Mouse (Mus musculus): ENCODE measurements around the gene Acly. TPM values are rescaled to one million over a fixed set of nuclear protein-coding genes. Genes with fewer than 3 reads are reported as not detected.

The Acly gene
- polyA plus RNA-seq, 1 experiment from 2014 or later = 54.0 TPM

DNA sequence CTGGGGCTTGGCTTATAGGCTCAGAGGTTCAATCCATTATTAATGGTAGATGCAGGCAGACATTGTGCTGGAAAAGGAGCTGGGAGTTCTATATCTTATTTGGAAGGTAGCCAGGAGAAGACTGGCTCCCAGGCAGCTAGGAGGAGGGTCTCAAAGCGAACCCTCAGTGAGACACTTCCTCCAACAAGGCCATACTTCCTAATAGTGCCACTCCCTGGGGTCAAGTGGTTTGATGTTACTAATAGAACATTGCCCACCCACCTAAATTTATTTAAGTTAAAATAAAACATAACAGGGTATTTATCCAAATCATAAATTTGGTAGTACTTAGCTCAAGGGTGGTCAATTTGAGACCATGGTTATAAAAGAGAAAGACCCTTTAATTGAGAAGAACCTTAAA, 62.0 kb downstream of the Acly start:
- WGBS = 61% methylated on average over 1 of the region's 1 CpGs
- Histone ChIP-seq H3K9ac (ENCODE audit: low read length) (no peak overlapping the region), H3K4me2 (ENCODE audit: low read length) (no peak overlapping the region), H3K27ac (replicated peaks in 1 of 2; ENCODE audit: control insufficient read depth in 1 of 2, insufficient read depth in 1 of 2, low read depth in 2 of 2, low read length in 2 of 2) (no peak overlapping the region), H3K4me1 (ENCODE audit: control insufficient read depth in 2 of 2, insufficient read depth in 2 of 2, low read length in 2 of 2) (peaks cover under 1 to 13% of the 10 kb centered on the region in 2 experiments; a peak in 2 of 4 replicates), H3K4me3 (ENCODE audit: control insufficient read depth in 1 of 2, insufficient read depth in 1 of 2, low read depth in 1 of 2, low read length in 2 of 2) (no peak overlapping the region), H3K36me3 (ENCODE audit: control insufficient read depth, insufficient read depth, low read length) (peaks cover 29% of the 10 kb centered on the region), H3K27me3 (ENCODE audit: control insufficient read depth, insufficient read depth, low read length) (no peaks in the 10 kb centered on the region), H3K9me3 (ENCODE audit: control insufficient read depth, low read length) (no peaks in the 10 kb centered on the region)
- no peak for ATAC-seq (ENCODE audit: insufficient number of reproducible peaks, insufficient read depth, low FRiP score, low read depth)

DNA sequence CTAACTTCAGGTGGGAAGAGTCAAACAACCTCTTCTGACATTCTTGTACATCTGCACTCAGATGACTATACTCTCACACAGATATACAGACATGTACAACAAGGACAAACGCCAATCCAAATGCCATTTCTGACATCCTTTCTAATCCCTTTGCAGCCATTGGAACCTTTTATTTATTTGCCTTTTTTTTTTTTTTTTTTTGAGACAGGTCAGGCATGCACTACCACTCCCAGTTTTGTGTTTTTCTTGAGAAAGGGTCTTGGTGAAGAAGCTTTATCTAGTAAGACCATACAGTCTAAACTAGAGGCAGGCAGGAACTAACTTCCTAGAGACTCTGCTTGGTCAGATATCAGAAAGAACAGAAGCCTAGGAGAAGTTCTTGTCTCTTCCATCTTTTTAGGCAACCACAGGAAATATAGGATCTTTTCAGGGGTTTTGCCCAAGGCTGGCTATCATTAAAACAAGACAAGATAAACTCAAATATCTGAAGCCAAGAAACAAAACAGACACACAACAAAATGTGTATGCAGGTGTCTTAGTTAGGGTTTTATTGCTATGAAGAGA, 62.5 kb downstream of the Acly start:
- no peak overlapping the region for H3K27ac ChIP-seq (replicated peaks in 1 of 2; ENCODE audit: control insufficient read depth in 1 of 2, insufficient read depth in 1 of 2, low read depth in 2 of 2, low read length in 2 of 2)
- H3K4me2 ChIP-seq (ENCODE audit: low read length) = no peak overlapping the region
- peaks cover 0 to 9% of the 10 kb centered on the region in 2 experiments; a peak in 1 of 4 replicates for H3K4me1 ChIP-seq (ENCODE audit: control insufficient read depth in 2 of 2, insufficient read depth in 2 of 2, low read length in 2 of 2)
- H3K4me3 ChIP-seq (ENCODE audit: control insufficient read depth in 1 of 2, insufficient read depth in 1 of 2, low read depth in 1 of 2, low read length in 2 of 2) = no peak overlapping the region
- H3K9ac ChIP-seq (ENCODE audit: low read length) = no peak overlapping the region
- no peaks in the 10 kb centered on the region for H3K27me3 ChIP-seq (ENCODE audit: control insufficient read depth, insufficient read depth, low read length)
- peaks cover 29% of the 10 kb centered on the region for H3K36me3 ChIP-seq (ENCODE audit: control insufficient read depth, insufficient read depth, low read length)
- H3K9me3 ChIP-seq (ENCODE audit: control insufficient read depth, low read length) = no peaks in the 10 kb centered on the region
- no peak for ATAC-seq (ENCODE audit: insufficient number of reproducible peaks, insufficient read depth, low FRiP score, low read depth)
- 75% methylated on average over 1 of the region's 1 CpGs for WGBS

DNA sequence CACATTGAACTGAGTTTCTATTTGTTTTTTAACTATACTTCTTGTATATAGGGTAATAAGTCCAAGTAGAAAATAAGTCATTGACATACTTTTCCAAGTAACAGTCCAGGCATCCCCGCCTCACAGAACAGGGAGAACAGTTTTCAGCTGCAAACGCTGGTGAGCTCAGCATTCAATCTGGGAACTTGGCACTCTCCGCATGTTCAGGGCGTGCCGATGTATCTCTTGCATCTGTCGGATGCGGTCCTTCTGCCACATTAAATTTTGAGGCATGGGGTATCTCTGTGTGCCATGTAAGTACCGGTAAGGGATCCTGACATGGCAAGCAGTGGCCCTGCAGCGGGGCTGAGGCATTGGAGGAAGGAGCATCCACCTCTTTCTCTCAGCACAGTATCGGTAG, 65.1 kb downstream of the Acly start:
- peaks cover 0 to 5% of the 10 kb centered on the region in 2 experiments; a peak in 1 of 4 replicates for H3K4me1 ChIP-seq (ENCODE audit: control insufficient read depth in 2 of 2, insufficient read depth in 2 of 2, low read length in 2 of 2)
- WGBS = 92% methylated on average over 10 of the region's 10 CpGs
- no peaks in the 10 kb centered on the region for H3K27me3 ChIP-seq (ENCODE audit: control insufficient read depth, insufficient read depth, low read length)
- H3K4me3 ChIP-seq (ENCODE audit: control insufficient read depth in 1 of 2, insufficient read depth in 1 of 2, low read depth in 1 of 2, low read length in 2 of 2) = no peak overlapping the region
- H3K9me3 ChIP-seq (ENCODE audit: control insufficient read depth, low read length) = no peaks in the 10 kb centered on the region
- ATAC-seq (ENCODE audit: insufficient number of reproducible peaks, insufficient read depth, low FRiP score, low read depth) = no peak
- H3K36me3 ChIP-seq (ENCODE audit: control insufficient read depth, insufficient read depth, low read length) = peaks cover 28% of the 10 kb centered on the region
- no peak overlapping the region for H3K27ac ChIP-seq (replicated peaks in 1 of 2; ENCODE audit: control insufficient read depth in 1 of 2, insufficient read depth in 1 of 2, low read depth in 2 of 2, low read length in 2 of 2)
- H3K9ac ChIP-seq (ENCODE audit: low read length) = no peak overlapping the region
- no peak overlapping the region for H3K4me2 ChIP-seq (ENCODE audit: low read length)

DNA sequence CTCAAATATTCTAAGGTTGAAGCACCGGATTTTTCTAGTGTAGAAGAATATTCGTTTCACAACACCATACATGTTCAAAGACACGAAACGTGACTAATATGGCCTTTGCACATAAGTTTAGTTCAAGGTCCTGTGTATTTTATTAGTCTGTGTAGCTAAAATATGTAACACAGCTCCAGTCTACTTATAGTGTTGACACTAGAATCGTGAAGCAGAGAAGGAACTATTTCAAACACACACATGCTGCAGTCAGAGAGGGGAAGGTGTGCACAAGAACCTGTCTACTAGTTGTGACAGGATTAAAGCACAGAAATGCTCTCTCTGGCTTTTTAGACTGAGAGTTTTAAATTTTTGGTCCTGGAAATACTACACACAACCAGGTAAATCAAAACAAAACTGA, 70.1 kb downstream of the Acly start:
- Histone ChIP-seq H3K27me3 (ENCODE audit: control insufficient read depth, insufficient read depth, low read length) (no peaks in the 10 kb centered on the region), H3K4me2 (ENCODE audit: low read length) (no peak overlapping the region), H3K4me1 (ENCODE audit: control insufficient read depth in 2 of 2, insufficient read depth in 2 of 2, low read length in 2 of 2) (no peaks in the 10 kb centered on the region), H3K36me3 (ENCODE audit: control insufficient read depth, insufficient read depth, low read length) (peaks cover 37% of the 10 kb centered on the region), H3K9me3 (ENCODE audit: control insufficient read depth, low read length) (no peaks in the 10 kb centered on the region), H3K27ac (replicated peaks in 1 of 2; ENCODE audit: control insufficient read depth in 1 of 2, insufficient read depth in 1 of 2, low read depth in 2 of 2, low read length in 2 of 2) (no peak overlapping the region), H3K9ac (ENCODE audit: low read length) (no peak overlapping the region), H3K4me3 (ENCODE audit: control insufficient read depth in 1 of 2, insufficient read depth in 1 of 2, low read depth in 1 of 2, low read length in 2 of 2) (no peak overlapping the region)
- WGBS = 86% methylated on average over 5 of the region's 5 CpGs
- ATAC-seq (ENCODE audit: insufficient number of reproducible peaks, insufficient read depth, low FRiP score, low read depth) = no peak

DNA sequence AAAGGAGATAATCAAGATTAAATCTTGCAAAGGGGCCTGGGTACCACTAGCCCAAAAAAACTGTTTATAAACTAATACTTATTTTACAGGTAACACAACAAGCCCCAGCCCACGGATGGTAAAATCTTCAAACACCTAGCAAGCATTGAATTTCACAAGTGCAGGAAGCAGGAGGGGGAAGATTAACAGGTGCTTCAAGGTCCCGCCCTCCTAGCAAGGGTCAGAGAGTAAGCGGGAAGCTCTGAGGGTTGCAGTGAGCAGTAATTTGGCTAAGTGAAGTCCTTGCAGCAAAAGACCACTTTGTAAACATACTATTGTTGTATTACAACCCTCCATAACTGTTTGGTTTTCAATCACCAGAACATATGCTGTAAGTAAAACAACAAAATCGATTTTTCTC, 70.6 kb downstream of the Acly start:
- Histone ChIP-seq H3K4me1 (ENCODE audit: control insufficient read depth in 2 of 2, insufficient read depth in 2 of 2, low read length in 2 of 2) (no peaks in the 10 kb centered on the region), H3K4me3 (ENCODE audit: control insufficient read depth in 1 of 2, insufficient read depth in 1 of 2, low read depth in 1 of 2, low read length in 2 of 2) (no peak overlapping the region), H3K9ac (ENCODE audit: low read length) (no peak overlapping the region), H3K36me3 (ENCODE audit: control insufficient read depth, insufficient read depth, low read length) (peaks cover 32% of the 10 kb centered on the region), H3K27me3 (ENCODE audit: control insufficient read depth, insufficient read depth, low read length) (no peaks in the 10 kb centered on the region), H3K9me3 (ENCODE audit: control insufficient read depth, low read length) (no peaks in the 10 kb centered on the region), H3K4me2 (ENCODE audit: low read length) (no peak overlapping the region), H3K27ac (replicated peaks in 1 of 2; ENCODE audit: control insufficient read depth in 1 of 2, insufficient read depth in 1 of 2, low read depth in 2 of 2, low read length in 2 of 2) (no peak overlapping the region)
- no peak for ATAC-seq (ENCODE audit: insufficient number of reproducible peaks, insufficient read depth, low FRiP score, low read depth)
- 78% methylated on average over 4 of the region's 4 CpGs for WGBS

DNA sequence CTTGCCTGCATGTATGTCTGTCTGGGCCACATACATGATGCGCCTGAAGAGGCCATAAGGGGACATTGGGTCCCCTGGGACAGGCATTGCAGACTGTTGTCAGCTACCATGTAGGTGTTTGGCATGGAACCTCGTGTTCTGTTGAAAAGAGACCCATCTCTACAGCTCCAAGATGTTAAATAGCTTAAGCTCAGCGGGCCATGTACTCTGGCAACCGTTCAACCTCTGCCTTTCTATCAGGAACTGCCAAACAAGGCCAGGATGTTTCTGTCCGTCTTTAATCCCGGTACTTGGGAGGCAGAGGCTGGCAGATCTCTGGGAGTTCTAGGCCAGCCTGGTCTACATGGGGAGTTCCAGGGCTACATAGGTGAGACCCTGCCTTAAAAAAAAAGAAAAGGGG, 85.2 kb downstream of the Acly start:
- no peak overlapping the region for H3K4me2 ChIP-seq (ENCODE audit: low read length)
- no peak overlapping the region for H3K4me3 ChIP-seq (ENCODE audit: control insufficient read depth in 1 of 2, insufficient read depth in 1 of 2, low read depth in 1 of 2, low read length in 2 of 2)
- no peak overlapping the region for H3K27ac ChIP-seq (replicated peaks in 1 of 2; ENCODE audit: control insufficient read depth in 1 of 2, insufficient read depth in 1 of 2, low read depth in 2 of 2, low read length in 2 of 2)
- no peaks in the 10 kb centered on the region for H3K9me3 ChIP-seq (ENCODE audit: control insufficient read depth, low read length)
- H3K9ac ChIP-seq (ENCODE audit: low read length) = no peak overlapping the region
- H3K27me3 ChIP-seq (ENCODE audit: control insufficient read depth, insufficient read depth, low read length) = no peaks in the 10 kb centered on the region
- no peak for ATAC-seq (ENCODE audit: insufficient number of reproducible peaks, insufficient read depth, low FRiP score, low read depth)
- H3K36me3 ChIP-seq (ENCODE audit: control insufficient read depth, insufficient read depth, low read length) = peaks cover 4% of the 10 kb centered on the region
- WGBS = 83% methylated on average over 6 of the region's 6 CpGs
- H3K4me1 ChIP-seq (ENCODE audit: control insufficient read depth in 2 of 2, insufficient read depth in 2 of 2, low read length in 2 of 2) = peaks cover 3 to 9% of the 10 kb centered on the region in 2 experiments

DNA sequence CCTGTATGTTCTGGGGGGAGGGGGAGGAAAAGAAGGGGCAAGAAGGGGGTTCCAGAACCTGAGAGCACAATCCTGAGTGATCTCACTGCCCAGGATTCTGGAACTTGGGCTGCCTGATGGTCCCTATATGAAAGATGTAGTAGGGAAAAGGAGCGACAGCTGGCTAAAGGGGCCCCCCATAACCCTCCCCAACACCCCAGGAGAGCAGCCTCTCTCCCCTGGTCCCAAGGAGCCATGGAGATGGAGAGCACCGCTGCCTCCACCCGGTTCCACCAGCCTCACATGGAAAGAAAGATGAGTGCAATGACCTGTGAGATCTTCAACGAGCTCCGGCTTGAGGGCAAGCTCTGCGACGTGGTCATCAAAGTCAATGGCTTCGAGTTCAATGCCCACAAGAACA, 86.0 kb downstream of the Acly start, which contains the start of the genes Nt5c3b and Klhl10:
Gene Nt5c3b, minus strand, starts transcription at position 12 of the 400 bp plus-strand sequence.
Gene Klhl10, plus strand, starts transcription at position 121 of the 400 bp plus-strand sequence.
- H3K27ac ChIP-seq (replicated peaks in 1 of 2; ENCODE audit: control insufficient read depth in 1 of 2, insufficient read depth in 1 of 2, low read depth in 2 of 2, low read length in 2 of 2) = peak within 1 kb of the TSS; percentile 20 to 73; a peak in 2 of 4 replicates
- peak within 1 kb of the TSS; percentile 79 for H3K4me2 ChIP-seq (ENCODE audit: low read length)
- peaks cover 3 to 9% of the 10 kb centered on the region in 2 experiments for H3K4me1 ChIP-seq (ENCODE audit: control insufficient read depth in 2 of 2, insufficient read depth in 2 of 2, low read length in 2 of 2)
- H3K9me3 ChIP-seq (ENCODE audit: control insufficient read depth, low read length) = no peaks in the 10 kb centered on the region
- no peaks in the 10 kb centered on the region for H3K27me3 ChIP-seq (ENCODE audit: control insufficient read depth, insufficient read depth, low read length)
- H3K9ac ChIP-seq (ENCODE audit: low read length) = peak within 1 kb of the TSS; percentile 94
- ATAC-seq (ENCODE audit: insufficient number of reproducible peaks, insufficient read depth, low FRiP score, low read depth) = no peak
- WGBS = 82% methylated on average over 8 of the region's 8 CpGs
- H3K4me3 ChIP-seq (ENCODE audit: control insufficient read depth in 1 of 2, insufficient read depth in 1 of 2, low read depth in 1 of 2, low read length in 2 of 2) = peak within 1 kb of the TSS; percentile 77 to 89
- H3K36me3 ChIP-seq (ENCODE audit: control insufficient read depth, insufficient read depth, low read length) = peaks cover 10% of the 10 kb centered on the region
